Mouse (Mus musculus): ENCODE measurements around the gene Rusc2.

DNA sequence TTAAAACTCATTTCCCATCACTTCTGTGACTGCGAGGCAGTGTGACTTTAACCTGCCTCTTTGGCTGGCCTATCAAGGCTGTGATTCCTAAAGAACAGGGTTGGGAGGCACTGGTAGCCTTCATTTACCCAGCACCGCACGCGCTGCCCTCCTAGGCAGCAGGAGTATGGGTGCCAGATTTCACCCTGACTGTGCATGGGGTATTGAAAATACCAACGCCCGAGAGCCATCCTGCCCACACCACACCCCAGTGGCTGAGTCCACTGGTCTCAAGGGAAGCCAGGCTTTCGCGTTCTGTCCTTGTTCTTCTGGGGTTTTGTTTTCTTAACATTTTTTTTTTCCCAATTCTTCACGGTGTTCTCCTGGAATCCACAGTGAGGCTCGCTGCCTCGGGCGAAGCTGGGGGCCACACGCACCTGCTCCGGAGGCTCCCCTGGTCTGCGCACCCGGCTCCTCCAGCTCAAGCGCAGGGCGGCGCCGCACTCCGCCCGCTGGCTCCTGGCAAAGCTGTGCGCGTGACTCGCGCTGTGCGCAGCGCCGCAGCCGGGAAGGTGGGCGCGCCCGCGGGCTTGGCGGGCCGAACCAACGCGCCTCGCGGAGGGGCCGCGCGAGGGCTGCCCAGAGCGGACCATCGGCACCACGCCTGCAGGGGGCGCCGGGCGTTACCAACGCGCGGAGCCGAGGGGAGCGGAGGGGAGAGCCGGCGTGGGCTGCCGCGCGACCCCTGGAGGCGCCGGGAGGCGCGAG is at the start of gene Rusc2:
- no peak for TF ChIP-seq CTCF (IDR thresholded peaks at IDR 0.05; ENCODE audit: low read depth, low read length)
- TF ChIP-seq TAL1 (conservative IDR thresholded peaks at IDR 0.05; ENCODE audit: low read depth, low read length): no peak

Data from G1E (cell line).